Comparison of ENCODE assay signal across 8 mouse cellular contexts in genomic region chr15:80024331-80025313, GRCm38 (mm10). TPM values are rescaled to one million over a fixed set of nuclear protein-coding genes. Genes with fewer than 3 reads are reported as not detected.
A peak's percentile ranks its signal among the peaks of the same experiment; 100 is the strongest.
DNase-seq lines count a peak whose midpoint lies in the region; ATAC-seq lines count a peak whose summit lies in the region.

No protein-coding gene starts in this region.

- peak; percentile 32; the same call in 1 of the 2 replicates for ATAC-seq in intestine, embryonic 15.5 days
- no peak for ATAC-seq in erythroblast, adult 5-6 weeks (replicated peaks; ENCODE audit: low FRiP score, poor library complexity, severe bottlenecking)

- H3K9me3 ChIP-seq in intestine, embryonic 15.5 days: no peaks in the 10 kb centered on the region

- H3K4me1 ChIP-seq in brown adipose tissue, adult 24 weeks (ENCODE audit: control insufficient read depth, insufficient read depth, insufficient read length, low read length): peaks cover 29% of the 10 kb centered on the region
- H3K4me1 ChIP-seq in intestine, embryonic 15.5 days (replicated peaks): peaks cover 15% of the 10 kb centered on the region

- H3K9ac ChIP-seq in intestine, embryonic 15.5 days: no peak overlapping the region; the same call in 1 of the 2 replicates

- 41% methylated on average over 11 of the region's 11 CpGs for WGBS in intestine, embryonic 15.5 days

- peak; percentile 59 to 61 for DNase-seq in heart, adult 18-20 months
- no peak for DNase-seq in heart, adult 8-10 months (ENCODE audit: low spot score)
- peak; percentile 92 for DNase-seq in 3T3-L1 (ENCODE audit: low read depth, low spot score)
- DNase-seq in spleen, postnatal 4 days (ENCODE audit: low spot score in 2 of 2): no peak
- no peak for DNase-seq in urinary bladder, postnatal 14 days (ENCODE audit: low spot score)

- no peaks in the 10 kb centered on the region for H3K27me3 ChIP-seq in intestine, embryonic 15.5 days (replicated peaks)

- H3K27ac ChIP-seq in brown adipose tissue, adult 24 weeks (replicated peaks; ENCODE audit: low read depth, low read length): peak overlapping the region; percentile 92
- H3K27ac ChIP-seq in intestine, embryonic 15.5 days: no peak overlapping the region

- no peaks in the 10 kb centered on the region for H3K36me3 ChIP-seq in intestine, embryonic 15.5 days

- no peak overlapping the region for H3K4me3 ChIP-seq in brown adipose tissue, adult 24 weeks (ENCODE audit: insufficient read depth, low read depth, low read length)
- H3K4me3 ChIP-seq in intestine, embryonic 15.5 days (replicated peaks): no peak overlapping the region

- H3K4me2 ChIP-seq in intestine, embryonic 15.5 days (replicated peaks): no peak overlapping the region

RNA-seq across cellular contexts. Expression of gene Pdgfb, which starts 9.8 kb away (rescaled TPM):
- total RNA-seq in heart, adult 18-20 months (2021): 10 to 100 TPM; 23.1 to 29.3 TPM
- total RNA-seq in heart, adult 8-10 months (2022): 10 to 100 TPM; 20.2 to 34.2 (median 28.5) TPM
- 9.8 and 13.0 TPM in 2 replicates for polyA plus RNA-seq in brown adipose tissue, adult 24 weeks (2012; ENCODE audit: insufficient read depth, insufficient read length, missing spikeins)
- polyA plus RNA-seq in intestine, embryonic 15.5 days (2015; fragmentation: Nextera tagmentation; extraction: Ambion mirVana): 7.2 and 8.3 TPM in 2 replicates
- total RNA-seq in erythroblast, adult 5-6 weeks (2015; ENCODE audit: low replicate concordance): not detected in 2 replicates
- total RNA-seq in erythroblast, adult 5-6 weeks (2017; ENCODE audit: low replicate concordance): 0.42 and 0.94 TPM in 2 replicates

RNA-seq across cellular contexts. Expression of gene Cbx7, which starts 53.7 kb away (rescaled TPM):
- total RNA-seq in heart, adult 18-20 months (2021): 10 to 100 TPM; 17.8 to 29.8 TPM
- total RNA-seq in heart, adult 8-10 months (2022): 10 to 100 TPM; 18.7 to 28.2 (median 21.1) TPM
- polyA plus RNA-seq in brown adipose tissue, adult 24 weeks (2012; ENCODE audit: insufficient read depth, insufficient read length, missing spikeins): 6.8 and 7.1 TPM in 2 replicates
- polyA plus RNA-seq in intestine, embryonic 15.5 days (2015; fragmentation: Nextera tagmentation; extraction: Ambion mirVana): 3.9 and 4.6 TPM in 2 replicates
- total RNA-seq in erythroblast, adult 5-6 weeks (2015; ENCODE audit: low replicate concordance): 2.1 and 6.9 TPM in 2 replicates
- total RNA-seq in erythroblast, adult 5-6 weeks (2017; ENCODE audit: low replicate concordance): 4.5 and 6.4 TPM in 2 replicates

Comparison
In these comparisons a context has a peak if more than half of its experiments do, and no peak if none do; other contexts are left out.
1. DNase-seq: peak in heart, adult 18-20 months (2 of 2) and 3T3-L1 (single experiment); none in heart, adult 8-10 months (single experiment), spleen, postnatal 4 days (0 of 2) and urinary bladder, postnatal 14 days (single experiment).
2. RNA of gene Pdgfb, which starts 9.8 kb away (total RNA-seq): 23.1 to 29.3 TPM in heart, adult 18-20 months and 20.2 to 34.2 TPM in heart, adult 8-10 months; 0.42 to 0.94 TPM in erythroblast, adult 5-6 weeks; every median in the first group is over 10 times any median in the second.